Mouse (Mus musculus) frontal cortex, postnatal 25 days (tissue): ENCODE measurements around the gene Plppr2.

Experiments
- DNase-seq, 2 experiments: peaks; one replicate each; pipeline ENCODE4 v3.0.0; 2022; ENCODE audit warnings: low spot score in 2 of 2

Gene Plppr2

GRCm38 (mm10) chr9:21932445-21933137 is 4.2 kb upstream of the Plppr2 start:
- no peak for DNase-seq

DNA sequence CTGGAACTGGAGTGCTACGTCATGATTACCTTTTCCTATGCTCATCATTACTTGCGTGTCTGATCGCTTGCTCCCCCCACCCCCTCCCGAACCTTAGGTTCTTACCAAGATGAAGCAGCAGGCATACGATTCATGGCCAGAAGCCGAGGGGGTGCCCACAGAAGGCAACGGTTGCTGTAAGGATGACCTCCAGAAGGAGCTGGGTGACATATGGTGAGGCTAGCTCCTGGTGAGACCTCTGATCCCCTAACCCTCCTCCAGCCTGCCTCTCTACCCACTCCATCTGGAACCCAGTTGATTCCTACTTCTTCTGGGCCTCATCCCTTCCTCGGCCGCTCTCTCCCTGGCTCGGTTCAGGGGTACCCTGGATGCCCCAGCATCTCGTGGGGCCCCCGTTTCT is 2.8 kb upstream of the Plppr2 start:
- DNase-seq, result no peak

GRCm38 (mm10) chr9:21935466-21936131 is 1.2 kb upstream of the Plppr2 start:
- no peak for DNase-seq

GRCm38 (mm10) chr9:21937711-21938175 is 910 bp downstream of the Plppr2 start:
- DNase-seq, result no peak

DNA sequence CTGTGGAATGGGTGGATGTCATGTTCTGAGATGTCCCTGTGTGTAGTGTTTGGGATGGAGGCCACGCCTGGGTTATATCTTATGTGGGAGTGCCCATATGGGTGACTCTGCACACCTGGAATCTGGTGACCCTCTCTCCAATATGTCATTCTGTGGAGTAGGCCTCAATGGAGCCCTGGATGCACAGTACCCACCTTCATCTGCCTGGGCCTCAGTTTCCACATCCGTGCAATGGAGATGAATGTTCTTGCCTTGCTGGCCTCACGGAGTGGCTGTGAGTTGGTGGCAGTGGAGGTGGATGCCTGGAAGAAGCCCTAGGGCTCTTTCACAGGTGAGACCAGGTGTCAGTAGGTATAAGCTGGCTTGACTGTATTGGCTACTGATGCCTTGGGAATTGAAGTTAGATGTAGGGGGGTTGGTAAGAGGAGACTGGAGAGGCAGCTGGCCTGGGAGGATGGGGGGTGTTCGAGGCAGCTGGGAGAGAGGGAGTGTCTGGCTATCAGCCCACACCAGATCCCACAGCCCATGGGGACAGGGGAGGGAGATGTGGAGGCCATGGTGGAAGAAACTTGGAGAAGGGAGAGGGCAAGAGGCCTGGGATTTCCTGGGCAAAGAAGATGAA is 1.5 kb downstream of the Plppr2 start:
- no peak for DNase-seq

DNA sequence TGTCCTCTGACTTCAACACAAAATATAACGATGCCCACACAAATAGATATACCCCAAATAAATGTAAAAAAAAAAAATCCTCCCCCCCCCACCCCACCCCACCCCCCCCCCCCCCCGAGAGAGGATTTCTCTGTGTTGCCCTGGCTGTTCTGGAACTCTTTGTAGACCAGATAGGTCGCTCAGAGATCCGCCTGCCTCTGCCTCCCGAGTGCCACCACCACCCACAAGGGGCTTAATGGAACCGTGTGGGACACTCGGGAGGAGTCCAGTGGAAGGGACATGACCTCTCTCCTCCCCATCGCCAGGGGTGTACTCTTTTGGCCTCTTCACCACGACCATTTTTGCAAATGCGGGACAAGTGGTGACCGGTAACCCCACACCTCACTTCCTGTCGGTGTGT is 6.2 kb downstream of the Plppr2 start:
- no peak for DNase-seq

DNA sequence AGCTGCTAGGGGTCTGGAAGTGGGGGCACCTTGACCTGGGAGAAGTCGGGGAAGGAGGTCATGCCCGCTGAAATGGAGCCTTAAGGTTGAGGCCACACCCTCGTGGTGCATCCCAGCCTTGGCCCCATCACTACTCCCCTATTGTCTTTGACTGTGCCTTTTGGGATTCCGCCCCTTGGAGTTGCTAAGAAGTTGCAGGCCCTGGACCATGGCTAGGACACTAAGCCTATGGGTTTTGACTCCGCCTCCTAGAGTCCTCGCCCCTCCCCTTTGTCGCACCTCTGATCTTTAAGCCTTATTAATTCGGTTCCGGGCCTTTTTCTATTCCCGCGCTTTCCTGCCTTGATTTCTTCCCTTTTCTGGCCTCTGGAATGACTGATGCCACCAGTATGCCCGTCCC is 6.8 kb downstream of the Plppr2 start:
- DNase-seq, result no peak

DNA sequence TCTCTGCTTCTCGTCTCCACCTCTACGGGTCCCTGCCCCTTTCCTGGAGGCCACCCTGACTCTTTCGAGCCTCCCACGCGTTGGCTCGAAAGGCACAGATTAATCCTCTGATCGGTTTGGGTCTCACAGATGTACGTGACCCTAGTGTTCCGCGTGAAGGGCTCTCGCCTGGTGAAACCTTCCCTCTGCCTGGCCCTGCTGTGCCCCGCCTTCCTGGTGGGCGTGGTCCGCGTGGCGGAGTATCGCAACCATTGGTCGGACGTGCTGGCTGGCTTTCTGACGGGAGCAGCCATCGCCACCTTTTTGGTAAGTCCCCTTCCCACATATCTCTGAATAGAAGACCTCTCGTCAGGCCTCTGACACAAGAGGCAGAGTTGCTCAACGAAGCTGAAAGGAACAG is 7.4 kb downstream of the Plppr2 start:
- no peak for DNase-seq

DNA sequence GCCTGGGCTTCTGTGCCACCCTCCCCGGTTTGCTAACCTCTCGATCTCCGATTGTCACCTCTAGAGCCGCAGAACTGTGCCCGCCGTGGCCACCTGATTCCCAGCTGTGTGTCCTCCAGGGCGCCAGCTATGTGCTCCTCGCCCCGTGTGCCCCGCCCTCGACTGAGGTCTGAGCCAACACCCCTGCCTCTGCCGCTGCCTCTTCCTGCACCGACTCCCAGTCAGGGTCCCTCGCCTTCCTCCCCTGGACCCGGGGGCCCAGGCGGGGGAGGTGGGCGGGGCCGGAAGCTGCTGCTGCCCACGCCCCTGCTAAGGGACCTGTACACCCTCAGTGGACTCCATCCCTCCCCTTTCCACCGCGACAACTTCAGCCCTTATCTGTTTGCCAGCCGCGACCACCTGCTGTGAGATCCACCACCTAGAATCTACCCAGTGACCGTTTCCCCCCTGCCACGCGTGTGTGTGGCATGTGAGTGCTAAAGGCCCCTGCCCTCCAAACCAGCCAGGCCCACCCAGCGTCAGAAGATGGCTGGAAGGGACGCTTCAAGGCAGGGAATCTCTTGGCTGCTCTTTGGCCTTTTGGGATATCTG is 10.8 kb downstream of the Plppr2 start:
- no peak for DNase-seq

- DNase-seq, result no peak
These were observed 11.3 kb downstream of the Plppr2 start for GRCm38 (mm10) chr9:21948146-21948545.

GRCm38 (mm10) chr9:21948790-21949189 is 12.0 kb downstream of the Plppr2 start:
- DNase-seq, result no peak

DNA sequence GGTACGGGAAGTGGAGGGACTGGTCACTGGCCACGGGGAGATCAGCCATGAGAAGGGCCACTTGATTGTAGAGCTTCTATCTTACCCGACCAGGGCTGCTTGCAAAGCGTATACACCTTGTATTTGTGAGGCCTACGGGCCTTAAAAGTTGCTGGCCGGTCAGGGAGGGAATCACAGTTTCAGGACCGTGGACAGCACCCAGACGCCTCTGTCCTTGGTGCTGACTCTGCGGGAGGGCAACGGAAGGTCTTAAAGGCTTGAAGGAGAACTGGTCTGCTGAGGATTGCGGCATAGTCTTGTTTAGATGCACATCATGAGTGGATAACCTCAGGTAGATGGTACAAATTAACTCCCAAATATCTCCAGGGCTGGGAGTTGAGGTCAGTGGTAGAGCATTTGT is 13.5 kb downstream of the Plppr2 start:
- no peak for DNase-seq

- DNase-seq, result no peak
These were observed 15.1 kb downstream of the Plppr2 start for GRCm38 (mm10) chr9:21951977-21952376.

DNA sequence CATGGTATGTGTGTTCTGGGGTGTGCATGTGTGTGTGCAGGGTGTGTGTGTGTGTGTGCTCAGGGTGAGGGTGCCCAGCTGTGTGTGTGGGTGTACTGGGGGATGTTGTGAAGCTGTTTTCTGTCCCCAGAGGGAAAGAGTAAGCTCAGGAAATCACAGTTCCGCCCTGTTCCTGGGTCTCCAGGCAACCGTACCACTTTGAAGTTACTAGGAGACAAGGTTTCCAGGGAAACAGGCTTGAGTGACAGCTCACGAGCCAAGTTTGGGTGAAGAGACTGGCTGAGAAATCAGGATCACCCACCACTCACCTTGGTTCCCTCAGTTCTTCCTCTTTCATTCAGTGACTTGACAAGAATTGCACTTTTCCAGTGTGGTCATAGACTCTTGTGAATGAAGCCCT is 16.8 kb downstream of the Plppr2 start:
- peak in 1 of 2 experiments; percentile 47 for DNase-seq

DNA sequence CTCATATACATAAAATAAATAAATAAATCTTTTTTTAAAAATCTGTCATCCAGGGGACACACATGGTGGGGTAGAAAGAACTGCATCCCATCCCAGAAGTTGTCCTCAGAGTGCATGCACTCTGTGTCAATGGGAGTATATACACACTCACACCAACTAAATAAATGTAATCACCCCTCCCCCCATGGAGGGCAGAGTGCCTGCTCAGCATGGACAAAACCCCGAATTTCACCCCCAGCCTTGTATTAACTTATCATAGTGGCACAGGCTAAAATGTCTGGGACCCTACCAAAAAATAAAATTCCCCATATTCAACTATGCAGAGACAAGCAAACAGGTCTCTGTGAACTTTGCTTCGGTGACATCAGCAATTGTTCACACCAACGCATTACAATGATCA is 17.8 kb downstream of the Plppr2 start:
- DNase-seq, result no peak

- DNase-seq, result peak in 1 of 2 experiments; percentile 55
These were observed 18.4 kb downstream of the Plppr2 start for GRCm38 (mm10) chr9:21955225-21955569.

DNA sequence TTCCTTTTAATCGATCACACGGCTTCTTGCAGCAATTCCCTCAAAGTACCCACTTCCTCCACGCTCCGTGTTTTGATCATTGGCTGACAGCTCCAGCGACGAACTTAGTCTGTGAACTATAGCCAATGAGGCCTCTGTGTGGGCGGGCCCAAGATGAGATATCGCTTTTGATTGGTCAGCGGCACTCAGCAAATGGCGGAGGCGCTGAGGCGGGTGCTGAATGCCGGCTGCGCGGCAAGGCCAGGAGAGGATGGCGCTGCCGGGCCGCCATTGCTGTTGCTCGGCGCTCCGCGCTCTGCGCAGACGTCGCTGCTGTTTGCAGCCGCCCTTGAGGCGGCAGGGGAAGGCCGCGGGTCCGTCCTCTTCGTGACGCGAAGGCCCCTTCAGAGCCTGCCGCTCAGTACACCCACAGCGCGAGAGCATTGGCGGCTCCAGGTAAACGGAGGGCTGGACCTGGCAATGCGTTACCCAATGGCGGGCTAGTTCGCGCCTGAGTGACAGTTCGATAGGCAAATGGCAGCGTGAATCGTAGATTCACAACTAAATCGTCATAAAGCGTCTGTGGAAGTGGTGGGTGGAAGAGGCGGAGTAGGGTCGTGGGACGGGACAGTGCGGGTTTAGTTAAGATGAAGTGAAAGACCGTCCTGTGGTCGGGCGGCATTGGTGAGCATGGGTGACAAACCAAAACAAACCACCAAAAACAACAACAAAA is 18.9 kb downstream of the Plppr2 start, which contains the start of gene Swsap1:
TSS of gene Swsap1 (plus strand) at position 186 of the 712 bp plus-strand sequence.
- DNase-seq, result peak; percentile 100

DNA sequence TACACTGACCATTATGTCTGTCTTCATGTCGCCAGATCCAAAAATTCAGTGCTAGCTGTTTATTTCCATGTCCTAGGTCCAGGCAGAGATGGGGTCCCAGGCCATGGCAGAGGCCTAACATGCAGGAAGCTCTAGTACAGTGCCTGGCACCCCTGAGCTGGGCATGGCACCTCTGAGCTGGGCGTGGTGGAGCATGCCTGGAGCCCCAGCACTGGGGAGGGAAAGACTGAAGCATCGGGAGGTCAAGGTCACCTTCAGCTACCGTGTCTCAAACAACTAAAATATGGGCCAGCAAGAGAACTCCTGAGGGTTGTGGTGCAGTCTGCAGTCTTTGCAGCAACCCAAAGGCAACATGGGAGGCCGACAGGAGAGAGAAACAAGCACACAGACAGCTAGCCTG is 21.5 kb downstream of the Plppr2 start:
- no peak for DNase-seq

- no peak for DNase-seq
These were observed 22.4 kb downstream of the Plppr2 start for GRCm38 (mm10) chr9:21959244-21959643.

DNA sequence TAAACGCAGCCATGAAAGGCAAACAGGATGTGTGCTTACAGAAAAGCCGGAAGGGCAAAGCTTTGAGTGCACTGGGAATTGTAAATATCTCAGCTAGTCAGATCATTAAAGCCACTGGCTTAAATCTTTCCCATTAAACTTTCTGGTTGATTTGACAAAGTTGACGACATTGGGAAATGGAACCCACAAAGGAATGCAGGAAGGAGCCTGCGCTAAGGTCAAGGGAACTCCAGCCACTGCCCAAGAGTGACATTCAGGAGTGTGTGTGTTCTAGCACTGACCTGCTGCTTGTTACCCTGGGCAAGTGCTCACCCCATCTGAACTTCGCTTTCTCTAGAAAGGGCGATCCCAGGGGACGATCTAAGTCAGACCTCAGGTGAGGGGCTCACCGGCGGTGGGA is 23.3 kb downstream of the Plppr2 start:
- DNase-seq, result no peak

- DNase-seq, result no peak
These were observed 23.9 kb downstream of the Plppr2 start for GRCm38 (mm10) chr9:21960558-21961208.
